Mouse (Mus musculus) MEL (cell line): ENCODE measurements around the gene Ankle2.

Experiments used
- HCFC1 ChIP-seq: IDR thresholded peaks from 2 replicates; pipeline ENCODE4 v1.6.1; 2012; ENCODE audit warnings: low read depth, mild to moderate bottlenecking, inconsistent platforms, low read length, improper control_type of control experiment, moderate library complexity
- MAFK ChIP-seq: IDR thresholded peaks from 2 replicates; pipeline ENCODE4 v1.6.1; 2011; ENCODE audit warnings: low read depth, mild to moderate bottlenecking, low read length, improper control_type of control experiment, borderline replicate concordance

DNA sequence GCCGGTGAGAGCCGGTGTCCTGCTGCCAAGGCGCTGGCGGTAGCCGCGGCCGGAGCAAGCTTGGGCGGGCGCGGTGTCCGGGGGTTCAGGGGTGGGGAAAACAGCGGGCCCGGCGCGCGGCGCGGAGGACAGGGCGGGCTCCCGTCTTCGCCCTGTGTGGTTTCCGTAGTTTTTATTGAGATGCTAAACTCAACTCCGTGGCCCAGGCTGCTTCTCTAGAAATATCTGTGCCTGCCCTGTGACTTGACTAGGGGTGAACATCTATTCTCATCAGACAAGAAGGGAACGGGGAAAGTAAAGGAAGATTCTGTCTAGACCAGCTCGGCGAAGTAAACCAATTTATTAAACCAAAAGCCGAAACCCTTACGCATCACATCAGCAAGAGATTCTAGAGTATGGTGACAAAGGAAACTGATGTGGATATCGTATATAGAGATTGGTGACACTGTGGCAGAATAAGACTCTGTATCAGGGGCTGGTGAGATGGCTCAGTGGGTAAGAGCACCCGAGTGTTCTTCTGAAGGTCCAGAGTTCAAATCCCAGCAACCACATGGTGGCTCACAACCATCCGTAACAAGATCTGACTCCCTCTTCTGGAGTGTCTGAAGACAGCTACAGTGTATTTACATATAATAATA lies 55.8 kb downstream of the Ankle2 start:
- TF ChIP-seq HCFC1 (no peak; the same call in 1 of the 2 replicates), MAFK (no peak)
